Mouse (Mus musculus) hindbrain, embryonic 15.5 days (tissue): ENCODE results near the gene Uncx. TPM values are rescaled to one million over a fixed set of nuclear protein-coding genes. Genes with fewer than 3 reads are reported as not detected.

Experiments used
- ATAC-seq: fragments of 200-750 bp; cut with Nextera tagmentation; 2 replicates; pipeline ENCODE4 v1.8.0; 2017; ENCODE audit warnings: low read depth, moderate number of reproducible peaks, moderate TSS enrichment; ENCODE audit not compliant: low FRiP score
- H3K27ac ChIP-seq: fragments of 300-500 bp; sonication (generic); replicated peaks from 2 replicates; pipeline ENCODE4 v1.5.1; 2015; ENCODE audit warnings: mild to moderate bottlenecking, inconsistent platforms
- H3K27me3 ChIP-seq: fragments of 300-500 bp; sonication (generic); 2 replicates; pipeline ENCODE4 v1.6.1; 2015; ENCODE audit warnings: control low read depth, inconsistent platforms
- H3K36me3 ChIP-seq: fragments of 300-500 bp; sonication (generic); 2 replicates; pipeline ENCODE4 v1.6.1; 2015; ENCODE audit warnings: control low read depth, inconsistent platforms
- H3K4me1 ChIP-seq: fragments of 300-500 bp; sonication (generic); replicated peaks from 2 replicates; pipeline ENCODE4 v1.6.1; 2015; ENCODE audit warnings: control low read depth, inconsistent platforms
- H3K4me2 ChIP-seq: fragments of 300-500 bp; sonication (generic); 2 replicates; pipeline ENCODE4 v1.6.1; 2015; ENCODE audit warnings: moderate library complexity, mild to moderate bottlenecking, inconsistent platforms
- H3K4me3 ChIP-seq: fragments of 300-500 bp; sonication (generic); 2 replicates; pipeline ENCODE4 v1.5.1; 2015; ENCODE audit warnings: mild to moderate bottlenecking, inconsistent platforms
- H3K9ac ChIP-seq: fragments of 300-500 bp; sonication (generic); 2 replicates; pipeline ENCODE4 v1.6.1; 2015; ENCODE audit warnings: inconsistent platforms
- H3K9me3 ChIP-seq: fragments of 300-500 bp; sonication (generic); 2 replicates; pipeline ENCODE4 v1.6.1; 2016; ENCODE audit warnings: control low read depth, inconsistent platforms
- WGBS: fragments of 180-500 bp; shearing (Covaris S2); methylation state at CpG from one replicate; pipeline ENCODE4 v1.1.7; 2015; 5-methylcytosine and 5-hydroxymethylcytosine counted together
- polyA plus RNA-seq: library from polyadenylated mRNA; unstranded; fragments of >200 nt; fragmentation: Nextera tagmentation; extraction: Ambion mirVana; gene quantifications from 2 replicates; pipeline ENCODE4 v1.2.1, GENCODE M21; 2015

Uncx gene
- polyA plus RNA-seq, 1 experiment from 2014 or later = 47.3 TPM

GRCm38 (mm10) chr5:139557079-139557478 lies 13.8 kb downstream of the Uncx start:
- Histone ChIP-seq H3K36me3 (no peaks in the 10 kb centered on the region), H3K4me3 (no peak overlapping the region), H3K9ac (no peak overlapping the region), H3K27ac (no peak overlapping the region), H3K4me2 (no peak overlapping the region), H3K9me3 (no peaks in the 10 kb centered on the region), H3K4me1 (peaks cover 62% of the 10 kb centered on the region), H3K27me3 (peaks cover 60% of the 10 kb centered on the region)
- no peak for ATAC-seq
- WGBS = 7% methylated on average over 10 of the region's 10 CpGs

DNA sequence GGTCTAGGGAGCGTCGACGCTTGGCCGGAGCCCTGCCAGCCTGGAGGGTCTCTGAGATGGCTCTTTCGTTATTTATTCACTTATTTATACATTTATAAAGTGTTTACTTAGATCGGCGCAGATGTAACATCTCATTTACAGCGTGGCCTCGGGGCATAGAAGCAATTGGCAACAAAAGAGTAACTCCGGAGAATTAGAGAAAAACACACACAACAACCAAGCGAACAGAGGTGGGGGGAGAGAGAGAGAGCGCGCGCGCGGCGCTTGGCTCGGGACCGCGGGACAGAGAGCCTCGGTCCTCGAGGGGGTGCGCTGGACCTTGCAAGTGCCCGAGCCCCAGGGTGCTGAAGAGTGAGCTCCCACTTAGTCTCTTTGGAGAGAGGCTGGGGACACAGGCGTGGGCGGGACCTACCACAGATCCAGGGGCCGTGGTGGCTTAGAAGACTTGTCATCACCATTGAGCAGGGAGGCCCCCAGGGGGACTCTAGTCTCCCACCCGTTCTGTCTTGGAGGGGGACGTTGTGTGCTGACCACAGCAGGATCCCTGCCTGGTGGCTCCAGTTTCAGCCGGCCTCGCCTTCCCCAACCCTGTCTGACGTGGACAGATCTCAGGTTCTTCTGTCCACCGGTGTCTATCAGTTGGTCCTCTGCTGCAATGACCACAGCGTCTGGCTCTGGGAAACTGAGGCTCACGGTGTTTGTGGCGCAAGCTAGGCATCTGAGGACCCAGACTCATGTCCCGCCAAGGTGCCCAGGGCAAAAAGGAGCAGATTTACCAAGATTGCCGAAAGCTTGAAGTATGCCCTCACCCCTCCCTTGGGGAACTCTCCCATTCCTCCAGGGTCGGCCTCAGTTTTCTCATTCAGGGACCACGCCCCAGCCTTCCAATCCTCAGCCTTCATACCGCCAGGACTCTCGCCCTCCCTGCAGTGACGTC lies 14.5 kb downstream of the Uncx start:
- no peaks in the 10 kb centered on the region for H3K36me3 ChIP-seq
- H3K9me3 ChIP-seq = no peaks in the 10 kb centered on the region
- H3K4me2 ChIP-seq = peak overlapping the region; percentile 52
- H3K27me3 ChIP-seq = peaks cover 61% of the 10 kb centered on the region
- H3K4me3 ChIP-seq = no peak overlapping the region
- 3% methylated on average over 43 of the region's 43 CpGs for WGBS
- ATAC-seq = 0 out of 2 replicates have a peak, but pooled peaks have one; percentile 29
- peak overlapping the region; percentile 31; the same call in 1 of the 2 replicates for H3K27ac ChIP-seq
- H3K4me1 ChIP-seq = peaks cover 55% of the 10 kb centered on the region
- no peak overlapping the region for H3K9ac ChIP-seq

DNA sequence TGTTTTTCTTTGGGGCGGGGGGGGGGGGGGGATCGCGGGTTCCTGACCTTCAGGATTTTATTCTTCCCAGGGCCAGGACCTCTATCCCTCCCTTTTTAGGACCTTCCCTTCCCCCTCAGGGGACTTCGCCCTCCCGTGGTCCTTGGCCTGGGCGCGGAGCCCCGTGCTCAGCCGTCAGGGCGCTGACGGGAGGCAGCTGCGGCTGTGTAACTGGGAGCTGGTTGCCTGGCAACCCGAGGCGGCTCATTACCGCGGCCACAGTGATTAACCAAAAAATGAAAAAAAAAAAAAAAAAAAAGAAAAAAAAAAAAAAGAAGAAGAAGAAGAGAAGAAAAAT lies 15.1 kb downstream of the Uncx start:
- 0% methylated on average over 16 of the region's 16 CpGs for WGBS
- H3K36me3 ChIP-seq = no peaks in the 10 kb centered on the region
- no peak; the same call in 1 of the 2 replicates for ATAC-seq
- peak overlapping the region; percentile 31; the same call in 1 of the 2 replicates for H3K27ac ChIP-seq
- H3K9ac ChIP-seq = no peak overlapping the region
- peaks cover 50% of the 10 kb centered on the region for H3K4me1 ChIP-seq
- H3K4me2 ChIP-seq = peak overlapping the region; percentile 52
- H3K27me3 ChIP-seq = peaks cover 66% of the 10 kb centered on the region
- H3K9me3 ChIP-seq = no peaks in the 10 kb centered on the region
- 0 out of 2 replicates have a peak overlapping the region, but pooled peaks have one; percentile 12 for H3K4me3 ChIP-seq

- Histone ChIP-seq H3K27ac (peak overlapping the region; percentile 62), H3K36me3 (no peaks in the 10 kb centered on the region), H3K27me3 (peaks cover 61% of the 10 kb centered on the region), H3K9ac (no peak overlapping the region), H3K9me3 (no peaks in the 10 kb centered on the region), H3K4me3 (no peak overlapping the region), H3K4me1 (peaks cover 46% of the 10 kb centered on the region), H3K4me2 (peak overlapping the region; percentile 52; the same call in 1 of the 2 replicates)
- WGBS = 6% methylated on average over 12 of the region's 12 CpGs
- peak; percentile 52 for ATAC-seq
These were observed 15.8 kb downstream of the Uncx start for GRCm38 (mm10) chr5:139558917-139559660.

GRCm38 (mm10) chr5:139559782-139560181 lies 16.5 kb downstream of the Uncx start:
- Histone ChIP-seq H3K4me3 (no peak overlapping the region), H3K4me2 (no peak overlapping the region), H3K27ac (no peak overlapping the region), H3K27me3 (peaks cover 57% of the 10 kb centered on the region), H3K4me1 (peaks cover 40% of the 10 kb centered on the region), H3K36me3 (no peaks in the 10 kb centered on the region), H3K9ac (no peak overlapping the region), H3K9me3 (no peaks in the 10 kb centered on the region)
- no peak for ATAC-seq
- 48% methylated on average over 7 of the region's 7 CpGs for whole genome bisulfite sequencing

DNA sequence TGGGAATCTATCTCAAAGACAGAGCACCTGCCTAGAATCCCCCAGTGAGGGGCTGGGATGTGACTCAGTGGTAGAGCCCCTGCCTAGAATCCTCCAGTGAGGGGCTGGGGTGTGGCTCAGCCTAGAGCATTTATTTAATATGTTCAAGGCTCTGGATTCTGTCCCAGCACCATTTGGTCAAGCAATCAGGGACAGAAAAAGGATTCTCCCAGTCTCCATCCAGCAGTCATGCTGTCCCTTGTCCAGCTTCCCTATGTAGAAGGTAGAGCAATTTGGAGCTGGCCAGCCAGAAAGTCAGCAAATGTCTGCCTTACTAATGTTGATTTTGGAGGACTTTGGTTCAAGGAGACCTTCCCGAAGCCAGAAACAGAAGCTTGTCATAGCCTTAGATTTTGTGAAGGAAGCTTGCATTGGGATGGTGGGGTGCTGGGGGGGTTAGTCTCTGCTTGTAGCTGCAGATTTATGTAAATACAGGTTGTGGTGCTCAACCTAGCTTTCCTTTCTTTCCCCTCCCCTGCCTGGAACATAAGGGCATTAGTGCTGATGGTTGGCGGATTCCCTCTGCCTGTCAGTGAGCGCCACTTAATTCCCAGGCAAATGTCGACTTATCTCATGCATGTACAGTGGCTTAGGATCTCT lies 18.2 kb downstream of the Uncx start:
- H3K4me1 ChIP-seq = peaks cover 33% of the 10 kb centered on the region
- H3K36me3 ChIP-seq = no peaks in the 10 kb centered on the region
- H3K4me3 ChIP-seq = no peak overlapping the region
- no peak for ATAC-seq
- H3K4me2 ChIP-seq = no peak overlapping the region
- H3K27ac ChIP-seq = no peak overlapping the region
- H3K27me3 ChIP-seq = peaks cover 40% of the 10 kb centered on the region
- no peak overlapping the region for H3K9ac ChIP-seq
- WGBS = 54% methylated on average over 4 of the region's 4 CpGs
- no peaks in the 10 kb centered on the region for H3K9me3 ChIP-seq

- Histone ChIP-seq H3K9me3 (no peaks in the 10 kb centered on the region), H3K36me3 (no peaks in the 10 kb centered on the region), H3K4me2 (no peak overlapping the region), H3K27ac (no peak overlapping the region), H3K27me3 (peaks cover 37% of the 10 kb centered on the region), H3K9ac (no peak overlapping the region), H3K4me3 (no peak overlapping the region), H3K4me1 (peaks cover 14% of the 10 kb centered on the region; the same call in 1 of the 2 replicates)
- 50% methylated on average over 2 of the region's 2 CpGs for WGBS
- ATAC-seq = no peak
These were observed 21.4 kb downstream of the Uncx start for GRCm38 (mm10) chr5:139564663-139565062.

DNA sequence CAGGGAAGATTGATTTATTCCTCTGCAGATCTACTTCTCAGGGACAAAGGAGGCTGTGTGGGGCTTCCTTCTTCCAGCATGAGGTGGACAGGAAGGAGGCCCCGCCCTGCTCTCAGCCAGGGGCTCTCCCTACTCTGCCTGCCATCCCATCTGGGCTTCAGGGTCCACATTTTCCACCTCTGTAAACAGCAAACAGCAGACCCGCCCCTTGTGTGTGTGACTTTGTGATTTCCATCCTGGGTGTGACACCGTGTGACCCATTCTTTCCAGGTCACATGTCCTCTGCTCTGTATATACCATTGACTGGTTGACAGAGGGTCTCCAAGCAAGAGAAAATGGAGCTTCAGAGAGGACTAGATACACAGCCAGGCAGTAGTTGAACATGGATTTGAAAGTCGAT lies 22.2 kb downstream of the Uncx start:
- no peak overlapping the region for H3K4me3 ChIP-seq
- ATAC-seq = no peak
- no peak overlapping the region for H3K27ac ChIP-seq
- H3K36me3 ChIP-seq = no peaks in the 10 kb centered on the region
- no peak overlapping the region for H3K4me2 ChIP-seq
- no peak overlapping the region for H3K9ac ChIP-seq
- H3K9me3 ChIP-seq = no peaks in the 10 kb centered on the region
- WGBS = 45% methylated on average over 4 of the region's 4 CpGs
- H3K27me3 ChIP-seq = peaks cover 31% of the 10 kb centered on the region
- H3K4me1 ChIP-seq = peaks cover 8% of the 10 kb centered on the region; the same call in 1 of the 2 replicates

DNA sequence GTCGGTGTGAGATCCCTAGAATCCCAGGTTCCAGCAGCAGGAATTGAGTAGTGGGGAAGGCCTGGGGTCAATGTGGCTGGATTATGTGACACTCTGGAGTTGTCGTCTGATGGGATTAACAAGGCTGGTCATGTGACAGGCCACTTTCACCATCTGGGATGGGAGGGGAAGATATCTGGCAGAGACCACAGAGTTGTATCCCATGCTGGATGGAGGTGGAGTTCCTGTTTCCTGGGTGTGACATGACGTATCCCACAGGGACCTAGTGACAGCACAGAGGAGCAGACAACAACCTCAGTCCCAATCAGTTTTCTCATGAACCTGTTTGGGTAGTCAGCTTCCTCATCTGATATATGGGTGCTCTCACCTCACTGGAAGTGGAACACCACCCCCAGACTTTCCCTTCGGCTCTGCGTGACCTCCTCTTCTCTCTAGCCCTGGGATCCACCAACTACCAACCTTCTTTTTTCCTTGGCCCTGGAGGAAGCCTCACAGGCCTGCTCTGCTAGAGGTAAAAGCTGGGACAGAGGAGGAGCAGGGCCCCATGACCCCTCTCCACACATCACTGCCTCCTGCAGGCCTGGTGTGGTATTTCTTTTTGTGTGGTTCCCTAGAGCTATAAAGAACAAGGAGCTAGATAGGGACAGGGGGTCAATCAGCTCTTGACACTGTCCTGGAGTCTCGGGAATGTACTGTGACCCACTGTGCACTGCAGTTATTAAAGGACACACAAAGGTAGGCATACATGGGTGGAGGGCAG lies 23.5 kb downstream of the Uncx start:
- no peak for ATAC-seq
- peaks cover 18% of the 10 kb centered on the region for H3K27me3 ChIP-seq
- WGBS = 80% methylated on average over 6 of the region's 6 CpGs
- H3K9me3 ChIP-seq = no peaks in the 10 kb centered on the region
- no peaks in the 10 kb centered on the region for H3K36me3 ChIP-seq
- peaks cover 8% of the 10 kb centered on the region; the same call in 1 of the 2 replicates for H3K4me1 ChIP-seq
- H3K4me2 ChIP-seq = no peak overlapping the region
- no peak overlapping the region for H3K27ac ChIP-seq
- no peak overlapping the region for H3K9ac ChIP-seq
- no peak overlapping the region for H3K4me3 ChIP-seq

GRCm38 (mm10) chr5:139568079-139568478 lies 24.8 kb downstream of the Uncx start:
- Histone ChIP-seq H3K4me1 (peaks cover 8% of the 10 kb centered on the region; the same call in 1 of the 2 replicates), H3K4me2 (no peak overlapping the region), H3K36me3 (no peaks in the 10 kb centered on the region), H3K27me3 (peaks cover 14% of the 10 kb centered on the region), H3K9ac (no peak overlapping the region), H3K9me3 (no peaks in the 10 kb centered on the region), H3K27ac (no peak overlapping the region), H3K4me3 (no peak overlapping the region)
- 15% methylated on average over 2 of the region's 2 CpGs for WGBS
- peak; percentile 77 for ATAC-seq

- Histone ChIP-seq H3K27me3 (0 out of 2 replicates have a peak, but pooled peaks cover 10% of the 10 kb centered on the region), H3K4me3 (no peak overlapping the region), H3K9ac (no peak overlapping the region), H3K9me3 (no peaks in the 10 kb centered on the region), H3K27ac (no peak overlapping the region), H3K4me1 (peaks cover 8% of the 10 kb centered on the region; the same call in 1 of the 2 replicates), H3K36me3 (no peaks in the 10 kb centered on the region), H3K4me2 (no peak overlapping the region)
- 7% methylated on average over 5 of the region's 7 CpGs for WGBS
- no peak for ATAC-seq
These were observed 29.2 kb downstream of the Uncx start for GRCm38 (mm10) chr5:139572526-139572925.
